Mouse (Mus musculus) intestine, postnatal 0 days (tissue): Measurements from ENCODE around the gene Pate3. TPM values are rescaled to one million over a fixed set of nuclear protein-coding genes. Genes with fewer than 3 reads are reported as not detected.
"Not testable (repeated sequence)": the region's sequence is repeated elsewhere in the genome, so short reads cannot be mapped to it uniquely, and the experiment has no call there.

ENCODE experiments used
- ATAC-seq: fragments of 200-750 bp; cut with Nextera tagmentation; 2 replicates; pipeline ENCODE4 v1.8.0; 2017; ENCODE audit warnings: mild to moderate bottlenecking, moderate TSS enrichment, moderate library complexity
- H3K27ac ChIP-seq: fragments of 300-500 bp; sonication (generic); 2 replicates; pipeline ENCODE4 v1.5.1; 2014; ENCODE audit warnings: mild to moderate bottlenecking, low read depth, low read length, moderate library complexity
- H3K27me3 ChIP-seq: fragments of 300-500 bp; sonication (generic); replicated peaks from 2 replicates; pipeline ENCODE4 v1.6.1; 2014; ENCODE audit warnings: low read length, mixed read lengths; ENCODE audit not compliant: control insufficient read depth, insufficient read depth
- H3K36me3 ChIP-seq: fragments of 300-500 bp; sonication (generic); 2 replicates; pipeline ENCODE4 v1.6.1; 2014; ENCODE audit warnings: mild to moderate bottlenecking, moderate library complexity; ENCODE audit not compliant: control insufficient read depth, insufficient read depth
- H3K4me1 ChIP-seq: fragments of 300-500 bp; sonication (generic); replicated peaks from 2 replicates; pipeline ENCODE4 v1.6.1; 2014; ENCODE audit warnings: antibody characterized with exemption, low read length, mixed read lengths; ENCODE audit not compliant: control insufficient read depth, insufficient read depth
- H3K4me2 ChIP-seq: fragments of 300-500 bp; sonication (generic); replicated peaks from 2 replicates; pipeline ENCODE4 v1.6.1; 2014; ENCODE audit warnings: low read depth, mild to moderate bottlenecking, moderate library complexity
- H3K4me3 ChIP-seq: fragments of 300-500 bp; sonication (generic); 2 replicates; pipeline ENCODE4 v1.5.1; 2014; ENCODE audit warnings: low read depth, low read length
- H3K9ac ChIP-seq: fragments of 300-500 bp; sonication (generic); 2 replicates; pipeline ENCODE4 v1.6.1; 2014; ENCODE audit warnings: mild to moderate bottlenecking, low read depth, low read length
- H3K9me3 ChIP-seq: fragments of 300-500 bp; sonication (generic); 2 replicates; pipeline ENCODE4 v1.6.1; 2016; ENCODE audit warnings: mixed run types; ENCODE audit not compliant: control insufficient read depth
- CTCF ChIP-seq: sonication (generic); IDR thresholded peaks from 2 replicates; pipeline ENCODE4 v1.5.1; 2016; ENCODE audit warnings: low read depth, mild to moderate bottlenecking, control low read depth, antibody characterized with exemption, moderate library complexity
- WGBS: fragments of 180-500 bp; shearing (Covaris S2); extraction: QIAGEN DNeasy Blood & Tissue Kit; methylation state at CpG from one replicate; pipeline ENCODE4 v1.1.7; 2014; 5-methylcytosine and 5-hydroxymethylcytosine counted together
- polyA plus RNA-seq: library from polyadenylated mRNA; unstranded; fragments of >200 nt; fragmentation: Nextera tagmentation; extraction: Ambion mirVana; gene quantifications from 2 replicates; pipeline ENCODE4 v1.2.1, GENCODE M21; 2015

Pate3 gene
- not detected in 2 replicates for polyA plus RNA-seq

- 68% methylated on average over 1 of the region's 1 CpGs for WGBS
- no peak within 1 kb of the TSS for H3K9ac ChIP-seq
- no peaks in the 10 kb centered on the region for H3K9me3 ChIP-seq
- ATAC-seq = no peak
- H3K4me1 ChIP-seq = no peaks in the 10 kb centered on the region
- no peaks in the 10 kb centered on the region for H3K36me3 ChIP-seq
- no peak within 1 kb of the TSS for H3K4me3 ChIP-seq
- no peak within 1 kb of the TSS for H3K27ac ChIP-seq
- no peak within 1 kb of the TSS for H3K4me2 ChIP-seq
- H3K27me3 ChIP-seq = no peaks in the 10 kb centered on the region
- TF ChIP-seq CTCF = no peak
These were observed at the start of gene Pate3 for GRCm38 (mm10) chr9:35648102-35648501. Gene Pate3 (minus strand): TSS chr9:35648202.

- Histone ChIP-seq H3K27ac (no peak overlapping the region), H3K27me3 (no peaks in the 10 kb centered on the region), H3K9ac (no peak overlapping the region), H3K9me3 (no peaks in the 10 kb centered on the region), H3K4me1 (no peaks in the 10 kb centered on the region), H3K4me3 (no peak overlapping the region), H3K4me2 (no peak overlapping the region), H3K36me3 (no peaks in the 10 kb centered on the region)
- no peak for TF ChIP-seq CTCF
- no peak for ATAC-seq
These were observed 43.9 kb upstream of the Pate3 start for GRCm38 (mm10) chr9:35691924-35692323.

GRCm38 (mm10) chr9:35687013-35687412 lies 39.0 kb upstream of the Pate3 start, which contains the start of gene Pate1:
Gene Pate1 (minus strand): TSS chr9:35687390.
- H3K9me3 ChIP-seq = no peaks in the 10 kb centered on the region
- H3K27me3 ChIP-seq = no peaks in the 10 kb centered on the region
- no peaks in the 10 kb centered on the region for H3K36me3 ChIP-seq
- H3K27ac ChIP-seq = no peak within 1 kb of the TSS
- no peak within 1 kb of the TSS for H3K9ac ChIP-seq
- WGBS = 44% methylated on average over 1 of the region's 1 CpGs
- no peak within 1 kb of the TSS for H3K4me3 ChIP-seq
- TF ChIP-seq CTCF = no peak
- H3K4me2 ChIP-seq = no peak within 1 kb of the TSS
- ATAC-seq = no peak
- H3K4me1 ChIP-seq = no peaks in the 10 kb centered on the region

- no peak for ATAC-seq
- no peak overlapping the region for H3K4me3 ChIP-seq
- 84% methylated on average over 2 of the region's 2 CpGs for WGBS
- no peak overlapping the region for H3K27ac ChIP-seq
- H3K36me3 ChIP-seq = no peaks in the 10 kb centered on the region
- no peak overlapping the region for H3K9ac ChIP-seq
- no peak overlapping the region for H3K4me2 ChIP-seq
- no peaks in the 10 kb centered on the region for H3K9me3 ChIP-seq
- no peaks in the 10 kb centered on the region for H3K4me1 ChIP-seq
- H3K27me3 ChIP-seq = no peaks in the 10 kb centered on the region
- no peak for TF ChIP-seq CTCF
These were observed 25.6 kb upstream of the Pate3 start for GRCm38 (mm10) chr9:35673557-35673956.

DNA sequence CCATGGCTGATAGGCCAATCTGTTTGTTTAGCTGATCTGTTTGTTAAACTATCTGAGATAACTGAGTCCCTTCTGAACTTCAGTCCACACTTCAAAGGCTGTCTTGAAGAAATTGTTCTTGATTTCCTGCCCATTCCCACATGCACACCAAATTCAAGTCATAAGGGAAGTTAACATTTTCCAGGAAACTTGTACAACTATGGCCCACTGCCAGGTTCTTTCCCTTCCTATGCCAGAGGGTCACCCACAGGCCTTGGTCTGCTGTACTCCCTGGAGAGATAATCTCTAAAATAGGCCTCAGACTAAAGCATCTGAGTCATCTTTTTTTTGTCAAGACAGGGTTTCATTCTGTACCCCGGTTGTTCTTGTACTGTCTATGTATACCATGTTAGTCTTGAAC lies 15.0 kb downstream of the Pate3 start:
- WGBS = 92% methylated on average over 1 of the region's 1 CpGs
- Histone ChIP-seq H3K27ac (no peak overlapping the region), H3K4me1 (no peaks in the 10 kb centered on the region), H3K36me3 (no peaks in the 10 kb centered on the region), H3K4me2 (no peak overlapping the region), H3K9me3 (no peaks in the 10 kb centered on the region), H3K4me3 (no peak overlapping the region), H3K9ac (no peak overlapping the region), H3K27me3 (no peaks in the 10 kb centered on the region)
- no peak for TF ChIP-seq CTCF
- no peak for ATAC-seq

DNA sequence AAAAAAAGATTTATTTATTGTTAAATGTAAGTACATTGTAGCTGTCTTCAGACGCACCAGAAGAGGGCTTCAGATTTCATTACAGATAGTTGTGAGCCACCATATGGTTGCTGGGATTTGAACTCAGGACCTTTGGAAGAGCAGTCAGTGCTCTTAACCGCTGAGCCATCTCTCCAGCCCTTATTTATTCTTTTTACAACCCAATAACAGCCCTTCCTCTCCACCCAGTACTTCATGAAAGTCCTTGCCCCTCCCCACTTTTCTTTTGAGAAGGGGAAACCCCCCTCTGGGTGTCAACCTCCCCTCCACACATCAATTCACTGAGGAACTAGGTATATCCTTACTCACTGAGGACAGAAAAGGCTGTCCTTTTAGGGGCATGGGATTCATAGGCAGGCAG lies 31.2 kb downstream of the Pate3 start:
- H3K9ac ChIP-seq, H3K9me3 ChIP-seq, H3K4me2 ChIP-seq, ATAC-seq, H3K27me3 ChIP-seq, H3K4me1 ChIP-seq, H3K4me3 ChIP-seq, H3K27ac ChIP-seq, H3K36me3 ChIP-seq: not testable (repeated sequence)
- WGBS = 73% methylated on average over 2 of the region's 2 CpGs

DNA sequence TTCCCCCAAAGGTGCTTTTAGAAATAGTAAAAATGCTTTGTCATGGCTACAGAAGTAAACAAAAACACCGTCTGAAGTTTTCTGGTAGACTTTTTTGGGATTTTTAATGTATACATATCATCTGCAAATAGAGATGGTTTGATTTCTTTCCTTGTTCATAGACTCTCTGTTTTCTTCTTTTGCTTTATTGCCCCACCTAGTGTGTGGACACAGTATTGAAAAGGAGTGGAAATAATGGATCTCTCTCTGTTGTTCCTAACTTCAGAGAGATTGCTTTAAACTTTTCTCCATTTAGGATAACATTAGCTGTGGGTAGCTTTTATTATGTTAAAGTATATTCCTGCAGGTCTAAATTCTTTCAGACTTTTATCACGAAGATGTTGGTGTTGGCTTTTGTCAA lies 34.0 kb downstream of the Pate3 start:
- H3K27ac ChIP-seq = no peak overlapping the region
- no peaks in the 10 kb centered on the region for H3K4me1 ChIP-seq
- H3K9ac ChIP-seq = no peak overlapping the region
- TF ChIP-seq CTCF = peak; percentile 52
- ATAC-seq = no peak
- no peaks in the 10 kb centered on the region for H3K9me3 ChIP-seq
- H3K36me3 ChIP-seq = no peaks in the 10 kb centered on the region
- WGBS = 25% methylated on average over 2 of the region's 2 CpGs
- no peaks in the 10 kb centered on the region for H3K27me3 ChIP-seq
- H3K4me3 ChIP-seq = no peak overlapping the region
- no peak overlapping the region for H3K4me2 ChIP-seq
